Mouse (Mus musculus): ENCODE results near the gene Arl6. TPM values are rescaled to one million over a fixed set of nuclear protein-coding genes. Genes with fewer than 3 reads are reported as not detected.

Arl6 gene
- polyA plus RNA-seq, 1 experiment from 2014 or later, result 22.6 TPM

DNA sequence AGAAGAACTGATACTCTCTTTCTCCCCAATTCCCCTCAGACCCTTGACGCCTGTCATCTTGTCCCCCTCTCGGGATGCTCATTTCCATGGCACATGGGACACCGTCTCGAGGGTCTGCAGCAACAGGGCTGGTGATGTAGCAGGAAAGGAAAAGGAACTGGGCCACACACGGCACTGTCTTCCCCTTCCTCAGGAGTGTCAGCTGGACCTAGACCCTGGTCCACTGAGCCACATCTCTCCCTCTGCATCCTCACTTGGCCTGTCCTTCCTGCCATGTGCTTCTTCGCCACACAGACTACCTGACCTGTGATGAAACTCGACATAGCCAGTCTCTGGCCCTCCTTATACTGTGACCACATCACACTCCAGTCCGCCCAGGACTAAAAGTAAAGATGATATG lies 52.3 kb downstream of the Arl6 start:
- WGBS, result 77% methylated on average over 8 of the region's 8 CpGs
- no peak for ATAC-seq (ENCODE audit: insufficient number of reproducible peaks, low FRiP score)
- Histone ChIP-seq H3K27ac (ENCODE audit: poor library complexity, severe bottlenecking) (peak overlapping the region; percentile 92), H3K27me3 (replicated peaks) (no peaks in the 10 kb centered on the region), H3K36me3 (peaks cover 5% of the 10 kb centered on the region; the same call in 1 of the 2 replicates), H3K9me3 (replicated peaks) (no peaks in the 10 kb centered on the region), H3K9ac (peak overlapping the region; percentile 53; the same call in 1 of the 2 replicates), H3K4me3 (no peak overlapping the region), H3K4me2 (no peak overlapping the region), H3K4me1 (replicated peaks) (peaks cover 56% of the 10 kb centered on the region)

DNA sequence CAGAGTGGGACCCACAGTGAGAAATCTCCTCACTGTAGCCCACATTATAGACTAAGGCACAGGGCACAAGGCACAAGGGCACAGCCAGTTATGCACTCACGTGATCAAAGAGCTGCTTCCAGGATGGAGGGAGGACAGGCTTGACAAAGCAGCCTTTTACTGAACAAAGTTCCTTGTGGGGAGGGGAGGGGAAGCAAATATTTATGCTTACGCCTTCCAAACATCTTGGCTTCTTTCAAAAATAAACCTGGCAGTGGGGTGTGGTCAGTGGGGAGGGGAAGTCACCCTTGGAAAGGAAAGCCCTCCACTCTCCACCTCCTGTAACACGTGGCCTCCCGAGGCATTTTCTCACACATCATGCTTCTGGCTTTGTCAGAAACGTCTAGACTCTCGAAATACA lies 52.9 kb downstream of the Arl6 start:
- peak overlapping the region; percentile 92; the same call in 1 of the 2 replicates for H3K27ac ChIP-seq (ENCODE audit: poor library complexity, severe bottlenecking)
- no peak overlapping the region for H3K9ac ChIP-seq
- H3K36me3 ChIP-seq, result peaks cover 5% of the 10 kb centered on the region; the same call in 1 of the 2 replicates
- H3K4me2 ChIP-seq, result no peak overlapping the region
- 27% methylated on average over 6 of the region's 6 CpGs for WGBS
- no peak overlapping the region for H3K4me3 ChIP-seq
- H3K9me3 ChIP-seq (replicated peaks), result no peaks in the 10 kb centered on the region
- H3K4me1 ChIP-seq (replicated peaks), result peaks cover 55% of the 10 kb centered on the region
- ATAC-seq (ENCODE audit: insufficient number of reproducible peaks, low FRiP score), result no peak
- no peaks in the 10 kb centered on the region for H3K27me3 ChIP-seq (replicated peaks)

GRCm38 (mm10) chr16:59585706-59586244 lies 53.4 kb downstream of the Arl6 start:
- no peak overlapping the region for H3K4me3 ChIP-seq
- H3K9ac ChIP-seq, result no peak overlapping the region
- H3K36me3 ChIP-seq, result peaks cover 5% of the 10 kb centered on the region; the same call in 1 of the 2 replicates
- peaks cover 52% of the 10 kb centered on the region for H3K4me1 ChIP-seq (replicated peaks)
- no peak overlapping the region; the same call in 1 of the 2 replicates for H3K27ac ChIP-seq (ENCODE audit: poor library complexity, severe bottlenecking)
- ATAC-seq (ENCODE audit: insufficient number of reproducible peaks, low FRiP score), result no peak
- no peaks in the 10 kb centered on the region for H3K9me3 ChIP-seq (replicated peaks)
- 61% methylated on average over 4 of the region's 4 CpGs for WGBS
- H3K4me2 ChIP-seq, result no peak overlapping the region
- H3K27me3 ChIP-seq (replicated peaks), result no peaks in the 10 kb centered on the region

DNA sequence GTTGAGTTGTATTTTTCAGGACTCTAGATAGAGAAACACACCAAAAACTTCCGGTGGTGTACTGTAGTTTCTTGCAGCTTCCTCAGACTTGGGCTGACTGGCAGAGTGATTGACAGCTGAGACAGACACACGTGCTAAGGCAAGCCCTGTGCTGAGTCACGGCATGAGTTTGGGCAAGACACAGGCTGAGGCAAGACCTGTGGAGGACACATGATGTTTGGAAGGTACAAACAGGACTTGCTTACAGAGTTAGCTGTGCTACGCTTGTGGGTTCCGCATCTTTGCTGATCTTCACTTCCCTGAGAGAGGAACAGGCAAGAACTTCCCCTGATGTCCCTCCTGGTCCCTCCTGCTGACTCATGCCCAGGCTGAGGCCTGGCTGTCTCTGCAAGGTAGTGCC lies 55.7 kb downstream of the Arl6 start:
- WGBS, result 65% methylated on average over 5 of the region's 5 CpGs
- no peak for ATAC-seq (ENCODE audit: insufficient number of reproducible peaks, low FRiP score)
- H3K9me3 ChIP-seq (replicated peaks), result no peaks in the 10 kb centered on the region
- H3K36me3 ChIP-seq, result peaks cover 7% of the 10 kb centered on the region; the same call in 1 of the 2 replicates
- H3K4me3 ChIP-seq, result no peak overlapping the region
- no peaks in the 10 kb centered on the region for H3K27me3 ChIP-seq (replicated peaks)
- H3K9ac ChIP-seq, result no peak overlapping the region
- no peak overlapping the region for H3K27ac ChIP-seq (ENCODE audit: poor library complexity, severe bottlenecking)
- peaks cover 35% of the 10 kb centered on the region for H3K4me1 ChIP-seq (replicated peaks)
- H3K4me2 ChIP-seq, result no peak overlapping the region

DNA sequence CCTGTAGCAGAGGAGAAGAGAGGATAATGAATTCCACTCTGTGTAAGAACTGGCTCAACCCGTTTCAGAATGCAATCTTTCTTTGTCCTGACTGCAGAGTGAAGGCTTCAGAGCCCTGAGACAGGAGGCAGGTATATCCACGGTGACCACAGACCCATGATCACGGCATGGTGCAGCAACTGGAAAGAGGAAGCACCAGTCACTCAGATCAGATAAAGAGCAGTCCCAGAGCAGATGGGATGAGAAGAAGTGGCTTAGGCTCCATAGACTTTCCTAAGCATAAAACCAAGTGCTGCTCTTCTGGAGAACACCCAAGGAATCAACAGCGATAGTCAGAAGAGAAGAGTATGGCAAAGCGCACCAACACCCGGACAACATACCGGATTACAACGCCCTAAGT lies 60.0 kb downstream of the Arl6 start:
- Histone ChIP-seq H3K4me1 (replicated peaks) (peaks cover 3% of the 10 kb centered on the region), H3K4me3 (no peak overlapping the region), H3K36me3 (peaks cover 26% of the 10 kb centered on the region), H3K9me3 (replicated peaks) (no peaks in the 10 kb centered on the region), H3K27ac (ENCODE audit: poor library complexity, severe bottlenecking) (no peak overlapping the region), H3K9ac (no peak overlapping the region), H3K4me2 (no peak overlapping the region), H3K27me3 (replicated peaks) (no peaks in the 10 kb centered on the region)
- WGBS, result 85% methylated on average over 8 of the region's 8 CpGs
- no peak for ATAC-seq (ENCODE audit: insufficient number of reproducible peaks, low FRiP score)

DNA sequence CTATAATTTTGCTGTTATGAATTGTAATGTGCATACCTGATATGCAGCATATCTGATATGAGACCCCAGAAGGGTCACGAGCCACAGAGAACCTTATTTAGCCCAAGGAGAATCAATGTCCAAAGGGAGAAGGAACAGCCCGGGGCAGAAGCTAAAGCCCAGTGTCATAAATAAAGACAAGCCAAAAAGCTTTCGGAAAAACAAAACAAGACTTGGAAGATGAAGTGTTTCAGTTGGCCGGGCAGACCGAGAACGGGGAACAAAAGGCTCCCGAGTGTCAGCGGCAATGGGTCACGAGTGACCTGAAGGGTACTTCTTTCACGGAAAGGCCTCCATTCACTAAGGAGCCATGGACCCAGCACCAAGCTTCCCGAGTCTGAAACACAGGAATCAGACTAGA lies 65.2 kb downstream of the Arl6 start:
- no peak for ATAC-seq (ENCODE audit: insufficient number of reproducible peaks, low FRiP score)
- 85% methylated on average over 11 of the region's 11 CpGs for WGBS
- H3K27ac ChIP-seq (ENCODE audit: poor library complexity, severe bottlenecking), result no peak overlapping the region
- no peak overlapping the region for H3K4me3 ChIP-seq
- no peak overlapping the region for H3K9ac ChIP-seq
- H3K27me3 ChIP-seq (replicated peaks), result no peaks in the 10 kb centered on the region
- peaks cover 27% of the 10 kb centered on the region for H3K36me3 ChIP-seq
- no peak overlapping the region for H3K4me2 ChIP-seq
- no peaks in the 10 kb centered on the region for H3K9me3 ChIP-seq (replicated peaks)
- H3K4me1 ChIP-seq (replicated peaks), result peaks cover 18% of the 10 kb centered on the region

GRCm38 (mm10) chr16:59572685-59573084 lies 66.5 kb downstream of the Arl6 start:
- WGBS, result 69% methylated on average over 3 of the region's 3 CpGs
- H3K27ac ChIP-seq (ENCODE audit: poor library complexity, severe bottlenecking), result no peak overlapping the region
- H3K4me1 ChIP-seq (replicated peaks), result peaks cover 30% of the 10 kb centered on the region
- H3K27me3 ChIP-seq (replicated peaks), result no peaks in the 10 kb centered on the region
- no peak for ATAC-seq (ENCODE audit: insufficient number of reproducible peaks, low FRiP score)
- no peak overlapping the region for H3K4me3 ChIP-seq
- peaks cover 24% of the 10 kb centered on the region for H3K36me3 ChIP-seq
- H3K4me2 ChIP-seq, result no peak overlapping the region
- H3K9ac ChIP-seq, result no peak overlapping the region
- no peaks in the 10 kb centered on the region for H3K9me3 ChIP-seq (replicated peaks)

- WGBS, result 87% methylated on average over 8 of the region's 8 CpGs
- Histone ChIP-seq H3K4me3 (no peak overlapping the region), H3K4me2 (no peak overlapping the region), H3K4me1 (replicated peaks) (peaks cover 44% of the 10 kb centered on the region), H3K27me3 (replicated peaks) (no peaks in the 10 kb centered on the region), H3K9me3 (replicated peaks) (no peaks in the 10 kb centered on the region), H3K36me3 (peaks cover 15% of the 10 kb centered on the region), H3K27ac (ENCODE audit: poor library complexity, severe bottlenecking) (no peak overlapping the region), H3K9ac (no peak overlapping the region)
- ATAC-seq (ENCODE audit: insufficient number of reproducible peaks, low FRiP score), result no peak
Observed at GRCm38 (mm10) chr16:59570807-59571206, 68.4 kb downstream of the Arl6 start.

GRCm38 (mm10) chr16:59569837-59570236 lies 69.4 kb downstream of the Arl6 start:
- no peak overlapping the region for H3K9ac ChIP-seq
- H3K4me1 ChIP-seq (replicated peaks), result peaks cover 47% of the 10 kb centered on the region
- no peaks in the 10 kb centered on the region for H3K27me3 ChIP-seq (replicated peaks)
- peaks cover 15% of the 10 kb centered on the region for H3K36me3 ChIP-seq
- 0 out of 2 replicates have a peak overlapping the region, but pooled peaks have one; percentile 49 for H3K27ac ChIP-seq (ENCODE audit: poor library complexity, severe bottlenecking)
- no peak overlapping the region for H3K4me2 ChIP-seq
- H3K4me3 ChIP-seq, result no peak overlapping the region
- peak; percentile 51; the same call in 1 of the 2 replicates for ATAC-seq (ENCODE audit: insufficient number of reproducible peaks, low FRiP score)
- WGBS, result 57% methylated on average over 8 of the region's 8 CpGs
- no peaks in the 10 kb centered on the region for H3K9me3 ChIP-seq (replicated peaks)

DNA sequence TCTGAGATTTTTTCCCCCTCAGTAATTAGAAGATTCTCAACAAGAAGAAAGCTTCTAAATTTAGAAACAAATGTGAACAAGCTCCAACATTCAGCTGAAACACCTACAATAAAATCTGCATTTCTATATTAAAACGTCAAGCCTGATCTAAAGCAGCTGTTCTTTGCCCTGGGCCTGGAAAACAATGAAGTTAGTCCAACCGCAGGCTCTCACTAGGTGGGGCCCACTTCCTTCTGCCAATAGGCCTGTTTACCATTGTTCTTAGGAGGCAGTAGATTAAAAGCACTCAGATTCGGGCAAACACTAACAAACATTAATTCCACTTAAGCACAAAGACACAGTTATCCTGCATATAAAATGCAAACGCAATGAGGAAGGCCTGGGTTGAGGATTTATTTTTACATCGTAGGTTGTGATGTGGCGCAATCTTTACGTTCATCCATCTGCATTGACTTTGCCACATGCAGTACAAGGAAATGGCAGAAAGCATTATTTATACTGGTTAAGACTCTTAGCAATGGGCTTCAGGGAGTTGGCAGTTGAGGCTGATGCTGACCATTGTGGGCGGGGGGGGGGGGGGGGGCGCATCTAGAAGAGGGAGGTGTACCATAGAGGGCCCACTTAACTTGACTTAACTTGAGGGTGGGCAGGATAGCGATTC lies 71.3 kb downstream of the Arl6 start:
- Histone ChIP-seq H3K27me3 (replicated peaks) (no peaks in the 10 kb centered on the region), H3K4me3 (no peak overlapping the region), H3K9ac (no peak overlapping the region), H3K9me3 (replicated peaks) (no peaks in the 10 kb centered on the region), H3K4me1 (replicated peaks) (peaks cover 45% of the 10 kb centered on the region), H3K36me3 (peaks cover 19% of the 10 kb centered on the region), H3K4me2 (no peak overlapping the region), H3K27ac (ENCODE audit: poor library complexity, severe bottlenecking) (peak overlapping the region; percentile 9; the same call in 1 of the 2 replicates)
- 67% methylated on average over 9 of the region's 10 CpGs for WGBS
- no peak for ATAC-seq (ENCODE audit: insufficient number of reproducible peaks, low FRiP score)

DNA sequence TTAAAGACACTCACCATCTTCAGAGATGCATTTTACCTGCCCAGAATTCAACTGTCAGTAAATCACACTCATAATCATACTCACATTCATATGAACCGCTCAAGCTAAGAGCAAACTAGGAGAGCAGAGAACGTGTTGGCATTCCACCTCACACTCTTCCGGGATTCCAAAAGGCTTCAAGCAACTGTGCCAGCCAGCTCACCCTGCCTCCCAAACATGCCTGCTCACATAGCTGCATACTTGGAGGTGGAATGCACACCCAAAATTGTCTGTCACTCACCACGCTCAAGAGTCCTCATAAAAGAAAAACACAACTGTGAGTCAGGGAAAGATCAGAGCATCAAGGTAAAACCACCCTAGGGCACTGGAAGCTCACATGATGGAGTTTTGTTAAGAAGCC lies 72.8 kb downstream of the Arl6 start:
- H3K27me3 ChIP-seq (replicated peaks), result no peaks in the 10 kb centered on the region
- 48% methylated on average over 4 of the region's 4 CpGs for WGBS
- no peak overlapping the region for H3K9ac ChIP-seq
- H3K4me3 ChIP-seq, result no peak overlapping the region
- H3K4me2 ChIP-seq, result peak overlapping the region; percentile 28; the same call in 1 of the 2 replicates
- H3K4me1 ChIP-seq (replicated peaks), result peaks cover 45% of the 10 kb centered on the region
- H3K9me3 ChIP-seq (replicated peaks), result no peaks in the 10 kb centered on the region
- peaks cover 13% of the 10 kb centered on the region for H3K36me3 ChIP-seq
- no peak for ATAC-seq (ENCODE audit: insufficient number of reproducible peaks, low FRiP score)
- peak overlapping the region; percentile 59; the same call in 1 of the 2 replicates for H3K27ac ChIP-seq (ENCODE audit: poor library complexity, severe bottlenecking)

Data from heart, embryonic 12.5 days (tissue).